Mouse (Mus musculus): ENCODE measurements at regions not wholly inside any gene's neighbourhood (a gene's known extent, or its start where the extent isn't known, plus 50 kb on each side); places are given as distances from the start of the nearest gene placed in this dataset.

GRCm38 (mm10) chr3:61592342-61592741 lies 226.6 kb upstream of the B430305J03Rik start:
- Histone ChIP-seq H3K4me1 (no peaks in the 10 kb centered on the region), H3K27ac (no peak overlapping the region), H3K36me3 (no peaks in the 10 kb centered on the region), H3K4me2 (no peak overlapping the region), H3K9ac (no peak overlapping the region), H3K9me3 (no peaks in the 10 kb centered on the region), H3K4me3 (no peak overlapping the region), H3K27me3 (no peaks in the 10 kb centered on the region)
- 74% methylated on average over 2 of the region's 2 CpGs for WGBS
- no peak for ATAC-seq (ENCODE audit: borderline replicate concordance, extremely low read depth, low FRiP score, low TSS enrichment)

- ATAC-seq (ENCODE audit: borderline replicate concordance, extremely low read depth, low FRiP score, low TSS enrichment) = no peak
- Histone ChIP-seq H3K4me2 (no peak overlapping the region), H3K36me3 (no peaks in the 10 kb centered on the region), H3K9ac (no peak overlapping the region), H3K27me3 (no peaks in the 10 kb centered on the region), H3K4me1 (no peaks in the 10 kb centered on the region), H3K9me3 (no peaks in the 10 kb centered on the region), H3K4me3 (no peak overlapping the region), H3K27ac (no peak overlapping the region)
- 59% methylated on average over 1 of the region's 1 CpGs for WGBS
Observed at GRCm38 (mm10) chr3:61583669-61584068, 217.9 kb upstream of the B430305J03Rik start.

DNA sequence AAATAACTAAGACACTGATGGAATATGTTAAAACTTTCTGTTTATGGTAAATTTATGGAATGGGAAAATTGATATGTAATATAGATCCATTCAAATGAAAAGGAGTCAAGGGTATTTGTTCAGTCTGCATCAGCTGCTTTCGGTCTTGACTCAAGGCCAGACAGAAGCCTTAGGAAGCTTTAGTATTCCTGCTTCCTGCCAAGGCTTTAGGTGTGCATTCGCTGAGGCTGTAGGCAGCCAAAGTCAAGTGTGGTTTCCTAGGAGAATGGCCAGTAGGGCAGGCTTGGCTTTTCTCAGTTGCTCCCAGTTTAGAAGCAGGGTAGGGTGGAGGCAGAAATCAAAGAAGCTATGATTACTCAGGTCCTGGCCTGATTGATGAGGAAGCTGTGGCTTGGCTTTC lies 217.2 kb upstream of the B430305J03Rik start:
- Histone ChIP-seq H3K4me1 (no peaks in the 10 kb centered on the region), H3K36me3 (no peaks in the 10 kb centered on the region), H3K9ac (no peak overlapping the region), H3K27ac (no peak overlapping the region), H3K27me3 (no peaks in the 10 kb centered on the region), H3K4me2 (no peak overlapping the region), H3K4me3 (no peak overlapping the region), H3K9me3 (no peaks in the 10 kb centered on the region)
- 83% methylated on average over 2 of the region's 2 CpGs for WGBS
- no peak for ATAC-seq (ENCODE audit: borderline replicate concordance, extremely low read depth, low FRiP score, low TSS enrichment)

GRCm38 (mm10) chr3:61580252-61580651 lies 214.5 kb upstream of the B430305J03Rik start:
- ATAC-seq (ENCODE audit: borderline replicate concordance, extremely low read depth, low FRiP score, low TSS enrichment) = no peak
- H3K27me3 ChIP-seq = no peaks in the 10 kb centered on the region
- no peak overlapping the region for H3K4me2 ChIP-seq
- H3K4me1 ChIP-seq = no peaks in the 10 kb centered on the region
- WGBS = 70% methylated on average over 3 of the region's 3 CpGs
- no peak overlapping the region for H3K27ac ChIP-seq
- no peaks in the 10 kb centered on the region for H3K36me3 ChIP-seq
- H3K4me3 ChIP-seq = no peak overlapping the region
- no peaks in the 10 kb centered on the region for H3K9me3 ChIP-seq
- no peak overlapping the region for H3K9ac ChIP-seq

GRCm38 (mm10) chr3:61537113-61537512 lies 171.4 kb upstream of the B430305J03Rik start:
- Histone ChIP-seq H3K4me2 (no peak overlapping the region), H3K4me1 (no peaks in the 10 kb centered on the region), H3K9me3 (no peaks in the 10 kb centered on the region), H3K9ac (no peak overlapping the region), H3K27me3 (no peaks in the 10 kb centered on the region), H3K36me3 (no peaks in the 10 kb centered on the region), H3K27ac (no peak overlapping the region), H3K4me3 (no peak overlapping the region)
- 25% methylated on average over 1 of the region's 1 CpGs for WGBS
- no peak for ATAC-seq (ENCODE audit: borderline replicate concordance, extremely low read depth, low FRiP score, low TSS enrichment)

- H3K4me1 ChIP-seq = no peaks in the 10 kb centered on the region
- H3K4me2 ChIP-seq = no peak overlapping the region
- no peak overlapping the region for H3K9ac ChIP-seq
- H3K27me3 ChIP-seq = no peaks in the 10 kb centered on the region
- H3K9me3 ChIP-seq = no peaks in the 10 kb centered on the region
- no peak overlapping the region for H3K27ac ChIP-seq
- WGBS = 56% methylated on average over 2 of the region's 2 CpGs
- H3K36me3 ChIP-seq = no peaks in the 10 kb centered on the region
- no peak for ATAC-seq (ENCODE audit: borderline replicate concordance, extremely low read depth, low FRiP score, low TSS enrichment)
- no peak overlapping the region for H3K4me3 ChIP-seq
Observed at GRCm38 (mm10) chr3:61535751-61536150, 170.0 kb upstream of the B430305J03Rik start.

GRCm38 (mm10) chr3:61503178-61503577 lies 137.4 kb upstream of the B430305J03Rik start:
- ATAC-seq (ENCODE audit: borderline replicate concordance, extremely low read depth, low FRiP score, low TSS enrichment) = no peak
- no peaks in the 10 kb centered on the region for H3K4me1 ChIP-seq
- no peaks in the 10 kb centered on the region for H3K27me3 ChIP-seq
- H3K9me3 ChIP-seq = no peaks in the 10 kb centered on the region
- H3K36me3 ChIP-seq = no peaks in the 10 kb centered on the region
- H3K27ac ChIP-seq = no peak overlapping the region
- H3K4me2 ChIP-seq = no peak overlapping the region
- H3K4me3 ChIP-seq = no peak overlapping the region
- H3K9ac ChIP-seq = no peak overlapping the region

DNA sequence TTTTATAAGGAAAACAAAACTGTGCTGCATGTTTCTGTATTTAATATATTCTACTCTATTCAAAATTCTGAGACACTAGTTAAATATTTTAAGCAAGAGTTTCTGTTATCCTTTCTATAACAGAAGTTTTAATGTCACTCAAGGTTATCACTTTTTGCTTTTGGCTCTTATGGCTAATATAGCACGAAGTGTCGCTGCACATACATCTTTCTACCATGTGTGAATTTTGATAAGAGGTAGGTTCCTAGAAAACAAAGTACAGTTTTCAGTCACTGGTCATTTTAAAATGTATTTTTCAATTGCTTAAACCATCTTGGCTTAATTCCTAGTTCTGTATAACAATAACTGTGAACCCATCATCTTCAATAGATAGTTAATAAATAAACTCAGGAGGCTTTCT lies 129.1 kb upstream of the B430305J03Rik start:
- 84% methylated on average over 2 of the region's 2 CpGs for WGBS

DNA sequence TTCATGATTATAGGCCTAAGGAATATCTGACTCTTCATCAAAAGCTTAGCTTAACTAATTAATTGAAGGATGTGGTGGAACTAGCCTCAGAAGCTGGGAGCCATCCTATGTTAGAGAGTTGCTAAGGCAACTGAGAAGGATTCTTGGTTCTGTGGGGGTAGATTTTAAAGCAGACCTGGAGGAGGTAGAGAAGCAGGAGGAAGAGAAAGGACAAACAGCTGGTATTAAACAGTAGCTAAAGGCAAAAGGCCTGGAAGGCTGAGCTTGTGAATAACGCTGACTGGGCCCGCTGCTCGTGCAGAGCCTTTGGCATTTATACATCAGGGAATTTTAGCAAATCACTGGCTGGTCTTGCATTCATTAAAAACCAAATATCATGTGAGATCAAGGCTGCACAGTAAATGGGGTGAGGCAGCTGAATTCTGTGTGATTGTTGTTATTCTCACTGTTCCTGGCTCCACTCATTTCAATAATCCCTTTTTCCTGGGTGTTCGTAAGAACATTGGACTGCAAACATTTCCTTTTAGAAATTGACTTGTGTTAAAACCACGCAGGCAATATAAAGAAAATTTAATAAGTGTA lies 121.1 kb upstream of the B430305J03Rik start:
- no peaks in the 10 kb centered on the region for H3K36me3 ChIP-seq

More for the DNA sequence above, 129.1 kb upstream of the B430305J03Rik start:
- no peaks in the 10 kb centered on the region for H3K27me3 ChIP-seq
- ATAC-seq (ENCODE audit: borderline replicate concordance, extremely low read depth, low FRiP score, low TSS enrichment) = no peak
- H3K36me3 ChIP-seq = no peaks in the 10 kb centered on the region
- no peak overlapping the region for H3K27ac ChIP-seq
- no peaks in the 10 kb centered on the region for H3K4me1 ChIP-seq
- no peaks in the 10 kb centered on the region for H3K9me3 ChIP-seq
- no peak overlapping the region for H3K4me2 ChIP-seq
- no peak overlapping the region for H3K9ac ChIP-seq
- H3K4me3 ChIP-seq = no peak overlapping the region

DNA sequence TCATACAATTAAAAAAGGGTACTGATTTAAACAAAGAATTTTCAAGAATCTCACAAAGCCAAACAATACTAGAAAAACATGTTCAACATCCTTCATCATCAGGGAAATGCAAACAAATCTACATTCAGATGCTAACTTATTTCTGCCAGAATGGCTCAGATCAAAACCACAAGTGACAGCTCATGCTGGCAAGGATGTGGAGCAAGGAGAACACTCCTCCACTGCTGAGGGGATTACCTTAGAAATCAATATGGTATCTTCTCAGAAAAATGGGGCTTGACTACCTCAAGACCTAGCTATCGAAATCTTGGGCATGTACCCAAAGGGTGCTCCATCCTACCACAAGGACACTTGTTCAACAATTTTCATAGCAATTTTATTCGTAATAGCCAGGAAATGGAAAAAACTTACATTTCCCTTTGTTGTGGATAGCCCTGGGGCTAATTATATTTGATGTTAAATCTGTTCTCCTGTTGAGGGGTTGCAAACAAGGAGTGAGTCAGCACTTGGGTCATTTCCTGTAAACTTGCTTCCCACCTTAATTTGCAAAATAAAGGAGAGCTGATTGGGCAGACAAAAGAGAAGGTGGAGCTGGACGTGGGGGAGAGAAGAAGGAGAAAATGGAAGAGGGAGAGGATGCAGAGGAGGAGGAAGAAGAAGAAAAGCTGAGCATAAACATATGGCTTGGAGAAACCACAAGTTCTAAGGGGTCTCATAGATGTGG lies 113.3 kb upstream of the B430305J03Rik start:
- Histone ChIP-seq H3K27ac (no peak overlapping the region), H3K9ac (no peak overlapping the region), H3K9me3 (no peaks in the 10 kb centered on the region), H3K4me1 (no peaks in the 10 kb centered on the region), H3K36me3 (no peaks in the 10 kb centered on the region), H3K27me3 (no peaks in the 10 kb centered on the region), H3K4me2 (no peak overlapping the region), H3K4me3 (no peak overlapping the region)
- no peak for ATAC-seq (ENCODE audit: borderline replicate concordance, extremely low read depth, low FRiP score, low TSS enrichment)
- 70% methylated on average over 3 of the region's 3 CpGs for WGBS

More for the DNA sequence above, 121.1 kb upstream of the B430305J03Rik start:
- ATAC-seq (ENCODE audit: borderline replicate concordance, extremely low read depth, low FRiP score, low TSS enrichment) = no peak
- H3K9ac ChIP-seq = no peak overlapping the region
- H3K4me3 ChIP-seq = no peak overlapping the region
- H3K27ac ChIP-seq = no peak overlapping the region
- no peak overlapping the region for H3K4me2 ChIP-seq
- WGBS = 85% methylated on average over 5 of the region's 5 CpGs
- H3K4me1 ChIP-seq = no peaks in the 10 kb centered on the region
- H3K27me3 ChIP-seq = no peaks in the 10 kb centered on the region
- H3K9me3 ChIP-seq = no peaks in the 10 kb centered on the region

- Histone ChIP-seq H3K4me2 (no peak overlapping the region), H3K27ac (no peak overlapping the region), H3K27me3 (no peaks in the 10 kb centered on the region), H3K4me3 (no peak overlapping the region), H3K9me3 (no peaks in the 10 kb centered on the region), H3K4me1 (no peaks in the 10 kb centered on the region), H3K36me3 (no peaks in the 10 kb centered on the region), H3K9ac (no peak overlapping the region)
- WGBS = 26% methylated on average over 2 of the region's 2 CpGs
- no peak for ATAC-seq (ENCODE audit: borderline replicate concordance, extremely low read depth, low FRiP score, low TSS enrichment)
Observed at GRCm38 (mm10) chr3:61475018-61475417, 109.3 kb upstream of the B430305J03Rik start.

- no peak for ATAC-seq (ENCODE audit: borderline replicate concordance, extremely low read depth, low FRiP score, low TSS enrichment)
- WGBS = 32% methylated on average over 3 of the region's 3 CpGs
Observed at GRCm38 (mm10) chr3:61467158-61467557, 101.4 kb upstream of the B430305J03Rik start.

More at GRCm38 (mm10) chr3:61467158-61467557, 101.4 kb upstream of the B430305J03Rik start:
- no peaks in the 10 kb centered on the region for H3K27me3 ChIP-seq
- H3K4me3 ChIP-seq = no peak overlapping the region
- H3K4me1 ChIP-seq = no peaks in the 10 kb centered on the region
- no peak overlapping the region for H3K27ac ChIP-seq
- no peaks in the 10 kb centered on the region for H3K36me3 ChIP-seq
- H3K9ac ChIP-seq = no peak overlapping the region
- no peaks in the 10 kb centered on the region for H3K9me3 ChIP-seq
- no peak overlapping the region for H3K4me2 ChIP-seq
